Mouse (Mus musculus) CH12.LX (cell line): ENCODE measurements around the gene Olfr1160. TPM values are rescaled to one million over a fixed set of nuclear protein-coding genes. Genes with fewer than 3 reads are reported as not detected.
"Not testable (repeated sequence)": the region's sequence is repeated elsewhere in the genome, so short reads cannot be mapped to it uniquely, and the experiment has no call there.

Experiments
- DNase-seq: peaks from one replicate; pipeline ENCODE4 v3.0.0-alpha.2; 2013; ENCODE audit errors: extremely low read depth
- H3K27ac ChIP-seq: 2 replicates; pipeline ENCODE4 v1.5.1; 2012; ENCODE audit warnings: low read depth, mild to moderate bottlenecking, control low read depth, moderate library complexity; ENCODE audit not compliant: insufficient read depth
- H3K27me3 ChIP-seq: replicated peaks from 2 replicates; pipeline ENCODE3; 2012; ENCODE audit warnings: inconsistent platforms
- H3K36me3 ChIP-seq, 2 experiments: replicated peaks in 1 of 2; 2 replicates each; pipeline versions ENCODE3 to v1.6.1; 2012; ENCODE audit warnings: inconsistent platforms in 1 of 2, low read length in 1 of 2, mild to moderate bottlenecking in 1 of 2, mixed read lengths in 1 of 2, moderate library complexity in 1 of 2; ENCODE audit not compliant: control insufficient read depth in 1 of 2, insufficient read depth in 1 of 2
- H3K4me1 ChIP-seq, 2 experiments: 2 replicates each; pipeline ENCODE4 v1.6.1; 2012; ENCODE audit warnings: inconsistent platforms in 1 of 2, moderate library complexity in 1 of 2; ENCODE audit not compliant: insufficient read depth in 2 of 2, control insufficient read depth in 1 of 2
- H3K4me2 ChIP-seq: 2 replicates; pipeline ENCODE4 v1.6.1; 2012; ENCODE audit warnings: low read depth, mild to moderate bottlenecking, control low read depth; ENCODE audit not compliant: poor library complexity, insufficient read depth, severe bottlenecking
- H3K4me3 ChIP-seq, 3 experiments: fragments of 150-350 bp in 1 of 3; sonication (generic) in 1 of 3; replicated peaks in 1 of 3; 2 replicates each; pipeline versions ENCODE3 to v1.5.1; 2011 to 2012; ENCODE audit warnings: low read depth in 2 of 3, low read length in 2 of 3, mild to moderate bottlenecking in 2 of 3, moderate library complexity in 2 of 3, control low read depth in 1 of 3, improper control_type of control experiment in 1 of 3, inconsistent platforms in 1 of 3, mixed read lengths in 1 of 3; ENCODE audit not compliant: poor library complexity in 1 of 3
- H3K79me2 ChIP-seq: replicated peaks from 2 replicates; pipeline ENCODE4 v1.6.1; 2012; ENCODE audit warnings: mild to moderate bottlenecking, moderate library complexity; ENCODE audit not compliant: control insufficient read depth, poor library complexity, insufficient read depth, severe bottlenecking; ENCODE audit errors: extremely low read depth
- H3K9ac ChIP-seq: 2 replicates; pipeline ENCODE4 v1.6.1; 2012; ENCODE audit warnings: low read depth, mild to moderate bottlenecking, control low read depth, moderate library complexity; ENCODE audit not compliant: insufficient read depth
- H3K9me3 ChIP-seq: replicated peaks from 2 replicates; pipeline ENCODE3; 2012; ENCODE audit warnings: low read length, inconsistent platforms, mixed read lengths
- BHLHE40 ChIP-seq: IDR thresholded peaks from 2 replicates; pipeline ENCODE4 v1.6.1; 2011; ENCODE audit warnings: mild to moderate bottlenecking, low read depth, low read length, improper control_type of control experiment
- CHD1 ChIP-seq: IDR thresholded peaks from 2 replicates; pipeline ENCODE4 v1.6.1; 2012; ENCODE audit warnings: low read depth, low read length, improper control_type of control experiment, inconsistent platforms
- E2F4 ChIP-seq: IDR thresholded peaks from 2 replicates; pipeline ENCODE4 v1.6.1; 2011; ENCODE audit warnings: low read depth, low read length, improper control_type of control experiment; ENCODE audit not compliant: insufficient replicate concordance
- ELF1 ChIP-seq: IDR thresholded peaks from 2 replicates; pipeline ENCODE4 v1.6.1; 2014; ENCODE audit warnings: low read depth, mild to moderate bottlenecking, inconsistent platforms, low read length, improper control_type of control experiment
- ETS1 ChIP-seq: conservative IDR thresholded peaks from 2 replicates; pipeline ENCODE4 v1.6.1; 2012; ENCODE audit warnings: low read depth, mild to moderate bottlenecking, inconsistent platforms, low read length, improper control_type of control experiment, moderate library complexity
- GABPA ChIP-seq: IDR thresholded peaks from 2 replicates; pipeline ENCODE4 v1.6.1; 2012; ENCODE audit warnings: low read depth, low read length, improper control_type of control experiment, inconsistent platforms; ENCODE audit not compliant: insufficient replicate concordance
- MAX ChIP-seq: IDR thresholded peaks from 2 replicates; pipeline ENCODE4 v1.6.1; 2011; ENCODE audit warnings: low read length, improper control_type of control experiment
- MYC ChIP-seq: IDR thresholded peaks from 2 replicates; pipeline ENCODE4 v1.6.1; 2011; ENCODE audit warnings: low read depth, mild to moderate bottlenecking, improper control_type of control experiment, low read length
- NELFE ChIP-seq: IDR thresholded peaks from 2 replicates; pipeline ENCODE4 v1.6.1; 2011; ENCODE audit warnings: low read depth, low read length, improper control_type of control experiment
- PAX5 ChIP-seq: IDR thresholded peaks from 2 replicates; pipeline ENCODE4 v1.6.1; 2012; ENCODE audit warnings: low read length, inconsistent platforms, mixed read lengths
- POLR2A ChIP-seq: IDR thresholded peaks from 2 replicates; pipeline ENCODE4 v1.6.1; 2011; ENCODE audit warnings: low read depth, mild to moderate bottlenecking, improper control_type of control experiment, low read length
- POLR2AphosphoS2 ChIP-seq: IDR thresholded peaks from 2 replicates; pipeline ENCODE4 v1.6.1; 2011; ENCODE audit warnings: low read depth, low read length, improper control_type of control experiment
- RAD21 ChIP-seq: IDR thresholded peaks from 2 replicates; pipeline ENCODE4 v1.6.1; 2011; ENCODE audit warnings: low read depth, mild to moderate bottlenecking, low read length, improper control_type of control experiment, moderate library complexity
- SMC3 ChIP-seq: IDR thresholded peaks from 2 replicates; pipeline ENCODE4 v1.6.1; 2011; ENCODE audit warnings: low read depth, low read length, improper control_type of control experiment
- TBP ChIP-seq: conservative IDR thresholded peaks from 2 replicates; pipeline ENCODE4 v1.6.1; 2011; ENCODE audit warnings: low read depth, low read length, improper control_type of control experiment
- TCF12 ChIP-seq: IDR thresholded peaks from 2 replicates; pipeline ENCODE4 v1.6.1; 2014; ENCODE audit warnings: low read depth, mild to moderate bottlenecking, inconsistent platforms, low read length, improper control_type of control experiment
- UBTF ChIP-seq: IDR thresholded peaks from 2 replicates; pipeline ENCODE4 v1.6.1; 2012; ENCODE audit warnings: low read depth, mild to moderate bottlenecking, inconsistent platforms, low read length, improper control_type of control experiment, moderate library complexity
- USF2 ChIP-seq: conservative IDR thresholded peaks from 2 replicates; pipeline ENCODE4 v1.6.1; 2011; ENCODE audit warnings: low read depth, low read length, improper control_type of control experiment
- ZC3H11A ChIP-seq: IDR thresholded peaks from 2 replicates; pipeline ENCODE4 v1.6.1; 2012; ENCODE audit warnings: low read depth, mild to moderate bottlenecking, inconsistent platforms, low read length, improper control_type of control experiment
- ZKSCAN1 ChIP-seq: IDR thresholded peaks from 2 replicates; pipeline ENCODE4 v1.6.1; 2012; ENCODE audit warnings: low read depth, inconsistent platforms, low read length, improper control_type of control experiment, borderline replicate concordance
- ZMIZ1 ChIP-seq: IDR thresholded peaks from 2 replicates; pipeline ENCODE4 v1.6.1; 2012; ENCODE audit warnings: low read depth, mild to moderate bottlenecking, inconsistent platforms, low read length, improper control_type of control experiment
- dilution Hi-C: fragments of 300-500 bp; cut with MboI; formaldehyde crosslinking; loops from 2 replicates; pipeline ENCODE4 v1.14.3; 2020; ENCODE audit warnings: low sequenced_read_pairs; ENCODE audit not compliant: extremely low pct_unique_long_range_greater_than_20kb, extremely low pct_ligation_motif_present
- in situ Hi-C: fragments of 300-500 bp; cut with MboI; formaldehyde crosslinking; loops from 3 replicates; pipeline ENCODE4 v1.14.3; 2019; ENCODE audit warnings: low sequenced_read_pairs, low pct_ligation_motif_present, low pct_unique_long_range_greater_than_20kb, mixed read lengths
- polyA plus RNA-seq: library from polyadenylated mRNA; unstranded; fragments of >175 nt; gene quantifications from 2 replicates; pipeline ENCODE4 v1.2.1, GENCODE M21; 2012; ENCODE audit warnings: low read depth; ENCODE audit not compliant: insufficient read length
- total RNA-seq, 2 experiments: library from RNA; depleted of rRNA; stranded (reverse); fragments of 300-350 nt in 1 of 2; fragments of >200 nt in 1 of 2; gene quantifications; 2 replicates each; pipeline ENCODE4 v1.2.3; 2012 to 2014

Olfr1160 gene
- total and polyA plus RNA-seq, 3 experiments = not detected

GRCm38 (mm10) chr2:88037599-88037998, 29.5 kb upstream of the Olfr1160 start, which contains the start of gene Olfr73:
Gene Olfr73, minus strand, starts transcription at chr2:88037699.
- H3K79me2 ChIP-seq = no peaks in the 10 kb centered on the region
- no peaks in the 10 kb centered on the region for H3K36me3 ChIP-seq
- TF ChIP-seq ZC3H11A (no peak), POLR2AphosphoS2 (no peak), TCF12 (no peak), TBP (no peak), BHLHE40 (no peak), RAD21 (no peak), NELFE (no peak), USF2 (no peak), POLR2A (no peak)
- H3K27me3 ChIP-seq = no peaks in the 10 kb centered on the region
- in situ Hi-C loops (no loop called here), dilution Hi-C loops (no loop called here)
- H3K4me3 ChIP-seq = no peak within 1 kb of the TSS
- H3K4me1 ChIP-seq = no peaks in the 10 kb centered on the region
- no peak within 1 kb of the TSS for H3K9ac ChIP-seq
- H3K9me3 ChIP-seq = peaks cover 8% of the 10 kb centered on the region
- H3K27ac ChIP-seq = no peak within 1 kb of the TSS
- DNase-seq = no peak
- H3K4me2 ChIP-seq = no peak within 1 kb of the TSS

- H3K4me3 ChIP-seq, in situ Hi-C loops, DNase-seq, H3K27ac ChIP-seq, H3K27me3 ChIP-seq, H3K9ac ChIP-seq, H3K4me2 ChIP-seq, H3K79me2 ChIP-seq, dilution Hi-C loops, H3K36me3 ChIP-seq, H3K4me1 ChIP-seq: not testable (repeated sequence)
- H3K9me3 ChIP-seq = peaks cover 15% of the 10 kb centered on the region
These were observed 14.4 kb upstream of the Olfr1160 start, which contains the start of gene Olfr1161 for GRCm38 (mm10) chr2:88022474-88022873. Gene Olfr1161, plus strand, starts transcription at chr2:88022774.

GRCm38 (mm10) chr2:87989813-87990212, 18.3 kb downstream of the Olfr1160 start, which contains the start of gene Olfr1158:
Gene Olfr1158, plus strand, starts transcription at chr2:87990113.
- Histone ChIP-seq H3K27me3 (no peaks in the 10 kb centered on the region), H3K27ac (no peak within 1 kb of the TSS), H3K9me3 (peaks cover 11% of the 10 kb centered on the region), H3K4me2 (no peak within 1 kb of the TSS), H3K4me3 (no peak within 1 kb of the TSS), H3K4me1 (no peaks in the 10 kb centered on the region), H3K9ac (no peak within 1 kb of the TSS), H3K79me2 (no peaks in the 10 kb centered on the region), H3K36me3 (no peaks in the 10 kb centered on the region)
- in situ Hi-C loops = no loop called here
- no peak for TF ChIP-seq PAX5
- no peak for TF ChIP-seq ETS1
- TF ChIP-seq ZMIZ1 = no peak
- TF ChIP-seq MYC = no peak
- no peak for TF ChIP-seq UBTF
- no peak for TF ChIP-seq CHD1
- TF ChIP-seq E2F4 = no peak
- TF ChIP-seq USF2 = no peak
- no peak for TF ChIP-seq SMC3
- TF ChIP-seq TBP = no peak
- no peak for TF ChIP-seq ZKSCAN1
- no peak for TF ChIP-seq ELF1
- TF ChIP-seq MAX = no peak
- TF ChIP-seq GABPA = no peak
- DNase-seq = no peak
- dilution Hi-C loops = no loop called here
